Mouse (Mus musculus) natural killer cell, adult 2 months (primary cell): Measurements from ENCODE around the gene Ankrd45.
"Not testable (repeated sequence)": the region's sequence is repeated elsewhere in the genome, so short reads cannot be mapped to it uniquely, and the experiment has no call there.

Experiments used
- DNase-seq, 2 experiments: peaks; one replicate each; pipeline ENCODE4 v3.0.0; 2022; ENCODE audit warnings: low spot score in 2 of 2

Ankrd45 gene

GRCm38 (mm10) chr1:161185431-161185830 lies 42.9 kb downstream of the Ankrd45 start:
- DNase-seq, result no peak

GRCm38 (mm10) chr1:161190253-161190910 lies 47.9 kb downstream of the Ankrd45 start:
- DNase-seq, result no peak

- peak; percentile 44 to 53 for DNase-seq
Measured at GRCm38 (mm10) chr1:161195541-161196351, 53.3 kb downstream of the Ankrd45 start.

- DNase-seq, result not testable (repeated sequence)
Measured at GRCm38 (mm10) chr1:161196364-161196763, 53.9 kb downstream of the Ankrd45 start.

GRCm38 (mm10) chr1:161199856-161200255 lies 57.4 kb downstream of the Ankrd45 start:
- no peak for DNase-seq

GRCm38 (mm10) chr1:161214465-161214864 lies 72.0 kb downstream of the Ankrd45 start:
- peak; percentile 27 to 53 for DNase-seq

- no peak for DNase-seq
Measured at GRCm38 (mm10) chr1:161219816-161220215, 77.3 kb downstream of the Ankrd45 start.
